Mouse (Mus musculus) liver, embryonic 13.5 days (tissue): ENCODE data around the gene Tpst1. TPM values are rescaled to one million over a fixed set of nuclear protein-coding genes. Genes with fewer than 3 reads are reported as not detected.

Source experiments
- ATAC-seq: fragments of 200-750 bp; cut with Nextera tagmentation; 2 replicates; pipeline ENCODE4 v1.8.0; 2017; ENCODE audit warnings: low read depth, mild to moderate bottlenecking, moderate number of reproducible peaks, moderate library complexity
- DNase-seq: peaks from one replicate; pipeline ENCODE4 v3.0.0; 2022
- H3K27ac ChIP-seq: fragments of 300-500 bp; sonication (generic); 2 replicates; pipeline ENCODE4 v1.5.1; 2015; ENCODE audit warnings: moderate library complexity, mild to moderate bottlenecking, inconsistent platforms
- H3K27me3 ChIP-seq: fragments of 300-500 bp; sonication (generic); 2 replicates; pipeline ENCODE4 v1.6.1; 2015; ENCODE audit warnings: mild to moderate bottlenecking, inconsistent platforms
- H3K36me3 ChIP-seq: fragments of 300-500 bp; sonication (generic); 2 replicates; pipeline ENCODE4 v1.6.1; 2015; ENCODE audit warnings: mild to moderate bottlenecking, inconsistent platforms
- H3K4me1 ChIP-seq: fragments of 300-500 bp; sonication (generic); replicated peaks from 2 replicates; pipeline ENCODE4 v1.6.1; 2015; ENCODE audit warnings: inconsistent platforms
- H3K4me2 ChIP-seq: fragments of 300-500 bp; sonication (generic); 2 replicates; pipeline ENCODE4 v1.6.1; 2015; ENCODE audit warnings: inconsistent platforms, mild to moderate bottlenecking, moderate library complexity
- H3K4me3 ChIP-seq: fragments of 300-500 bp; sonication (generic); replicated peaks from 2 replicates; pipeline ENCODE4 v1.5.1; 2015; ENCODE audit warnings: mild to moderate bottlenecking, inconsistent platforms
- H3K9ac ChIP-seq: fragments of 300-500 bp; sonication (generic); 2 replicates; pipeline ENCODE4 v1.6.1; 2015; ENCODE audit warnings: mild to moderate bottlenecking, inconsistent platforms
- H3K9me3 ChIP-seq: fragments of 300-500 bp; sonication (generic); replicated peaks from 2 replicates; pipeline ENCODE4 v1.6.1; 2016; ENCODE audit warnings: inconsistent platforms
- WGBS: fragments of 180-500 bp; shearing (Covaris S2); methylation state at CpG from one replicate; pipeline ENCODE4 v1.1.7; 2015; ENCODE audit not compliant: insufficient replicate concordance; 5-methylcytosine and 5-hydroxymethylcytosine counted together
- polyA plus RNA-seq: library from polyadenylated mRNA; unstranded; fragments of >200 nt; fragmentation: Nextera tagmentation; extraction: Ambion mirVana; gene quantifications from 2 replicates; pipeline ENCODE4 v1.2.1, GENCODE M21; 2015

Tpst1 gene
- polyA plus RNA-seq, 1 experiment from 2014 or later: 27.2 TPM

DNA sequence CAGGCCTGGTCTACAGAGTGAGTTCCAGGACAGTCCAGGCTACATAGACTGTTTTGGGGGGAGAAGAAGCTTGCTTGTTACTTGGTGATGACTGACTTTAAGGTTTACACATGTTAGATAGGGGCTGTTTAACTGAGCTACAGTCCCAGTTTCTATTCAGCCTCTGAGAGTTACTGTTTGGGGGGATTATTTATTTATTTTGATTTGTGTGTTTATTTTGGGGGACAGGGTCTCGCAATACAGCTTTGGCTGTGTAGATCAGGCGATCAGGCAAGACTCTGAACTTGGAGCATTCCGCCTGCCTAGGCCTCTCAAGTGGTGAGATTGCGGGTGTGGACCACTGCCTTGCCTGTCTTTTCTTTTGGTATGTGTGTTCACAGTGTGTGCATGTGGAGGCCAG, 99.9 kb downstream of the Tpst1 start:
- Histone ChIP-seq H3K9ac (peak overlapping the region; percentile 99), H3K9me3 (no peaks in the 10 kb centered on the region), H3K27ac (peak overlapping the region; percentile 100), H3K4me3 (peak overlapping the region; percentile 96), H3K4me1 (peaks cover 74% of the 10 kb centered on the region), H3K27me3 (no peaks in the 10 kb centered on the region), H3K36me3 (no peaks in the 10 kb centered on the region), H3K4me2 (peak overlapping the region; percentile 85)
- ATAC-seq: no peak
- WGBS: 52% methylated on average over 4 of the region's 4 CpGs
- no peak for DNase-seq

DNA sequence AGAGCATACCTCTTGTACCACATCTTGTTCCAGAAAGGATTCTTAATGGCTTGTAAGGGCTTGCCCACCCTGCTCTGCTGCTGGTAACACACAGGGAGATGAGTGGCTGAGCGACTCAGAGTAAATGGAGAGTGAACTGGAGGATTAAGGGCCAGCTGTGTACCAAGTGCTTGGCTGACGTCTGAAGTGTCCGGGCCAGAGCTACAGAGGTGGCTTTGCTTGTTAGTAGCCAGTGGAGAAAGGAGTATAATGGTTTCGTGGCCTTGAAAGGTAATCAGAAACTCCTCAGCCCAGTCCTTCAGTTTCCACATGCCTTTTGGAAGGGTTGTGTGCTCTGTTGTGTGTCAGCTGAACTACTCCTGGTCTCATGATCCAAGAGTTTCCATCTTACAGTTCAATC, 104.7 kb downstream of the Tpst1 start:
- no peak overlapping the region for H3K4me3 ChIP-seq
- peak overlapping the region; percentile 35; the same call in 1 of the 2 replicates for H3K9ac ChIP-seq
- no peaks in the 10 kb centered on the region for H3K9me3 ChIP-seq
- 86% methylated on average over 4 of the region's 4 CpGs for WGBS
- DNase-seq: no peak
- no peaks in the 10 kb centered on the region for H3K27me3 ChIP-seq
- peaks cover 5% of the 10 kb centered on the region; the same call in 1 of the 2 replicates for H3K36me3 ChIP-seq
- no peak for ATAC-seq
- H3K27ac ChIP-seq: 0 out of 2 replicates have a peak overlapping the region, but pooled peaks have one; percentile 0
- no peak overlapping the region for H3K4me2 ChIP-seq
- peaks cover 76% of the 10 kb centered on the region for H3K4me1 ChIP-seq

DNA sequence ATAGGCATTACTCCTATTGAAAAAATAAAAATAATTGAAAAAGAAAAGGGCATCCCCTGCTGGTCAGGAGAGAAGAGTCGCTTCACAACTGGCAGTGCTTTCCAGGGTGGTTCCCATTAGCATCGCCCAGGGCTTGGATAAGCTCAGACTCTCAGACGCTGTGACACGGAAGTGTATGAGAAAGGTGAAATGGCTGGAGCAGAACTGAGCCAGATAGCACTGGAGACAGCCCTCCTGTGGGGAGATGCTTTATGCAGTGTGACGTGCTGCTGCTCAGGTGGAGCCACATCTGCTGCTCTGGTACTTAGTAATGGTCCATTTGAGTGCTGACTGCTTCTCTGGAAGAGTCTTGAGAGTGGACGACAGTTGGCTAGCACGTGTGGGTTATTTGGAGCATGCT, 107.2 kb downstream of the Tpst1 start:
- Histone ChIP-seq H3K9ac (no peak overlapping the region), H3K27me3 (no peaks in the 10 kb centered on the region), H3K27ac (peak overlapping the region; percentile 2; the same call in 1 of the 2 replicates), H3K4me2 (no peak overlapping the region), H3K36me3 (peaks cover 5% of the 10 kb centered on the region; the same call in 1 of the 2 replicates), H3K4me3 (no peak overlapping the region), H3K4me1 (peaks cover 73% of the 10 kb centered on the region), H3K9me3 (no peaks in the 10 kb centered on the region)
- WGBS: 74% methylated on average over 7 of the region's 7 CpGs
- DNase-seq (no peak), ATAC-seq (no peak)

DNA sequence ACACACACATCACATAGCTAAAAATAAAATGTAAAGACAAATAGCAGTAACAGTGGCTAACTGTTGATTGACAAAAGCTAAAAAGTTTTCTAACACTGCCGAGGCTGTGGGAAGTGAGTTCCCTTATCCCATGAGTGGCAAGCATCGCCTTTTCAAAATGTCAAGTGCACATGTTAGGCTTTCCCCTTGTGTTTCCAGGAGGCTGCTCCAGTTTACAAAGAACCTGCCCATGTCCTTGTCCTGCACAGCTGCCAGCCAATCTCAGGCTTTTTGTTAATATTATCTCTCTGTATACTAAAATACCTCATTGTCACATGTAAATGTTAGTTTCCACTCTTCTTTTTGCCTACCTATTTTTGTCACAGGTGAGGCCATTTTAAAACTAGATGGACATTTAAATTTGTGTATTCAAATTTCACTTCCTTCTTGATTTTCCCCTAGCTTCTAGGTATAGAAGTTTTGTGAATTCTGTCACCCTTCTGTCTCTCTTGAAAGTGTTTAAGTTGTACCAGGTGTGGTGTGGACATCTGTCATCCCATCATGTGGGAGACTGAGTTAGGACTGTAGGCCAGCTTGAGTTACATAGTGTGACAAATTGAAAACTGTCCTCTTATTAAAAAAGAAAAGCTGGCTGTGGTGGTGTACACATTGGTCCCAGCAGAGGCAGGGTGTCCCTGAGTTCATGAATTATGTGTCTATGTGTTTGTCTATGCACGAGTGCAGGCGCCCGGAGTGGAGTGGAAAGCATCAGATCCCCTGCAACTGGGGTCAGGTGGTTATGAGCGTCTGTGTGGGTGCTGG, 108.8 kb downstream of the Tpst1 start:
- no peak for DNase-seq
- H3K27ac ChIP-seq: no peak overlapping the region

DNA sequence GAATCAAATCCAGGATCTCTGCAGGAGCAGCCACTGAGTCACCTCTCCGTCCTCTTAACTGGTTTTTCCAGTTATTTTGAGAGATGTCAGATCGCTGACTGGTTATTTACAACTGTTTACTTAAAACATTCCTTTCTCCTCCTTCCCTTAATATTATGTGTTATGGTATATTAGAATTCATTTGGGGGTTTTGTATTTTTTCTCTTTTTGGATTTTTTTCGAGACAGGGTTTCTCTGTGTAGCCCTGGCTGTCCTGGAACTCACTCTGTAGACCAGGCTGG, 109.4 kb downstream of the Tpst1 start:
- ATAC-seq (no peak), DNase-seq (no peak)
- Histone ChIP-seq H3K36me3 (peaks cover 7% of the 10 kb centered on the region), H3K4me2 (no peak overlapping the region), H3K9ac (no peak overlapping the region), H3K4me3 (no peak overlapping the region), H3K9me3 (no peaks in the 10 kb centered on the region), H3K27ac (no peak overlapping the region), H3K27me3 (no peaks in the 10 kb centered on the region), H3K4me1 (peaks cover 82% of the 10 kb centered on the region)
- 85% methylated on average over 3 of the region's 3 CpGs for WGBS

More for the DNA sequence above, 108.8 kb downstream of the Tpst1 start:
- no peak for ATAC-seq
- no peaks in the 10 kb centered on the region for H3K27me3 ChIP-seq
- no peaks in the 10 kb centered on the region for H3K9me3 ChIP-seq
- H3K36me3 ChIP-seq: peaks cover 5% of the 10 kb centered on the region; the same call in 1 of the 2 replicates
- no peak overlapping the region for H3K9ac ChIP-seq
- H3K4me1 ChIP-seq: peaks cover 76% of the 10 kb centered on the region
- no peak overlapping the region for H3K4me3 ChIP-seq
- no peak overlapping the region for H3K4me2 ChIP-seq
- WGBS: 87% methylated on average over 6 of the region's 6 CpGs

DNA sequence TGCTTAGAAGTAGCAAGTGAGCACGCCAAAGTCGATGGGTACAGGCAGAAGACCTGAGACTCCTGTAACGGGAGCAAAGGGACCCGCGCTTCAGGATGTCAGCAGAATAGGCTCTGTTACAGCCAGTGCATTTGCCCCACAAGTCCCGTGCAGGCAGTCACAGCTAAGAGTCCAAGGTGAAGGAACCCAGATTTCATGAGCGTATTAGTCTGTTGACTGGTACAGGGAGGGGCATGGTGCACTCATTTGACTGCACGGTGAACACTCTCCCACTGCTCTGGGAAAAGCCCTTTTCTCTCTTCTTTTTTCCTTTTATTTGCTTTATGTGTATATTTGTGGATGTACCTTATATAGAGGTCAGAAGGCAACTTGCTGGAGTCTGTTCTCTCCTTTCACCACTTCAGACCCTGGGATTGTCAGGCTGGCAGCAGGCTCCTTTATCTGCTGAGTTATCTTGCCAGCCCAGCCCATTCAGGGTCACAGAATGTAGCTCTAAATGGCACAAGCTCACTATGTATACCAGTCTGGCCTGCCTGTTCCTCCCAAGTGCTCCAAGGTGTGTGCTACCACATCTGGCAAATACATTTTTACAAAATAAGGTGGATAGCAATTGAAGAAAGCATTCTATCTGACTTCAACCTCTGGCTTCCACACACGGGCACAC, 111.2 kb downstream of the Tpst1 start:
- 80% methylated on average over 9 of the region's 9 CpGs for WGBS
- Histone ChIP-seq H3K27ac (peak overlapping the region; percentile 39), H3K27me3 (no peaks in the 10 kb centered on the region), H3K36me3 (peaks cover 26% of the 10 kb centered on the region), H3K9me3 (no peaks in the 10 kb centered on the region), H3K4me2 (peak overlapping the region; percentile 8; the same call in 1 of the 2 replicates), H3K4me1 (peaks cover 69% of the 10 kb centered on the region), H3K9ac (peak overlapping the region; percentile 44), H3K4me3 (no peak overlapping the region)
- DNase-seq (no peak), ATAC-seq (peak; percentile 63)

DNA sequence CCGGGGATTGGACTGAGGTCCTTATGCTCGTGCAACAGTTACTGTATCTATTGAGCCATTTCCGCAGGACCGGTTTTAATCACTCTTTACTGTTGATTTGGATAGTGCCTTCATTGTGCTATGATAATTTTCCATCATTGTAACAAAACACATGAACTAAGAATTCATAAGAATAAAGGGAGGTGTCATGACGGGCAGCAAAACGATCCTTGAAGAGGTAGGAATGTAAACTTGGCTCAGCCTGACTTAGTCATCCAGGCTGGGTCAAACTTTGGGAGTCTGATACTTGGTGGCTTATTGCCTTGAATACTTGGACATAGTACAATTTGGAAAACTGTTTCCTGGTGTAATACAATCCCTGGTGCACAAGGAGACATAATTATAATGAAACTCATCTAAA, 112.2 kb downstream of the Tpst1 start:
- H3K27me3 ChIP-seq: no peaks in the 10 kb centered on the region
- no peaks in the 10 kb centered on the region for H3K9me3 ChIP-seq
- no peak overlapping the region for H3K4me2 ChIP-seq
- H3K9ac ChIP-seq: no peak overlapping the region
- no peak for DNase-seq
- 0 out of 2 replicates have a peak overlapping the region, but pooled peaks have one; percentile 57 for H3K27ac ChIP-seq
- no peak overlapping the region for H3K4me3 ChIP-seq
- ATAC-seq: no peak
- WGBS: 85% methylated on average over 6 of the region's 6 CpGs
- H3K4me1 ChIP-seq: peaks cover 61% of the 10 kb centered on the region
- peaks cover 34% of the 10 kb centered on the region for H3K36me3 ChIP-seq

Other genes with a start within 250 kb of the Tpst1 start
- 24.9 and 35.0 TPM in 2 replicates for gene Sumf2, start 226.3 kb upstream of the Tpst1 start, polyA plus RNA-seq
- 596 and 645 TPM in 2 replicates for gene Chchd2, start 185.9 kb upstream of the Tpst1 start, polyA plus RNA-seq
- 1.00 and 1.1 TPM in 2 replicates for gene Zbed5, start 177.6 kb upstream of the Tpst1 start, polyA plus RNA-seq
- 0.18 and 0.22 TPM in 2 replicates for gene Phkg1, start 174.8 kb upstream of the Tpst1 start, polyA plus RNA-seq
- 0.31 and 1.0 TPM in 2 replicates for gene Nupr1l, start 164.8 kb upstream of the Tpst1 start, polyA plus RNA-seq
- gene Vkorc1l1, start 131.4 kb upstream of the Tpst1 start, polyA plus RNA-seq: 22.9 and 29.4 TPM in 2 replicates
- gene Gusb, start 70.3 kb upstream of the Tpst1 start, polyA plus RNA-seq: 42.0 and 47.9 TPM in 2 replicates
- 37.8 and 45.2 TPM in 2 replicates for gene Asl, start 44.1 kb upstream of the Tpst1 start, polyA plus RNA-seq
- gene Crcp, start 44.0 kb upstream of the Tpst1 start, polyA plus RNA-seq: 31.6 and 34.4 TPM in 2 replicates
- 5.5 and 7.1 TPM in 2 replicates for gene Kctd7, start 71.5 kb downstream of the Tpst1 start, polyA plus RNA-seq
- gene Rabgef1, start 98.5 kb downstream of the Tpst1 start, polyA plus RNA-seq: 26.0 and 30.7 TPM in 2 replicates
- 30.7 and 34.4 TPM in 2 replicates for gene Tmem248, start 143.8 kb downstream of the Tpst1 start, polyA plus RNA-seq
- 55.0 and 64.9 TPM in 2 replicates for gene Sbds, start 182.2 kb downstream of the Tpst1 start, polyA plus RNA-seq
- 16.0 and 18.0 TPM in 2 replicates for gene Tyw1, start 182.3 kb downstream of the Tpst1 start, polyA plus RNA-seq